Mouse (Mus musculus) hindbrain, embryonic 13.5 days (tissue): ENCODE data around the gene Vti1a. TPM values are rescaled to one million over a fixed set of nuclear protein-coding genes. Genes with fewer than 3 reads are reported as not detected.

Experiments
- ATAC-seq: fragments of 200-750 bp; cut with Nextera tagmentation; 2 replicates; pipeline ENCODE4 v1.8.0; 2017; ENCODE audit warnings: moderate TSS enrichment; ENCODE audit not compliant: low FRiP score
- H3K27ac ChIP-seq: fragments of 300-500 bp; sonication (generic); 2 replicates; pipeline ENCODE4 v1.5.1; 2015; ENCODE audit warnings: inconsistent platforms, mild to moderate bottlenecking, moderate library complexity
- H3K27me3 ChIP-seq: fragments of 300-500 bp; sonication (generic); 2 replicates; pipeline ENCODE4 v1.6.1; 2015; ENCODE audit warnings: mild to moderate bottlenecking, inconsistent platforms
- H3K36me3 ChIP-seq: fragments of 300-500 bp; sonication (generic); 2 replicates; pipeline ENCODE4 v1.6.1; 2015; ENCODE audit warnings: mild to moderate bottlenecking, inconsistent platforms
- H3K4me1 ChIP-seq: fragments of 300-500 bp; sonication (generic); replicated peaks from 2 replicates; pipeline ENCODE4 v1.6.1; 2015; ENCODE audit warnings: inconsistent platforms
- H3K4me2 ChIP-seq: fragments of 300-500 bp; sonication (generic); 2 replicates; pipeline ENCODE4 v1.6.1; 2015; ENCODE audit warnings: inconsistent platforms, mild to moderate bottlenecking, moderate library complexity
- H3K4me3 ChIP-seq: fragments of 300-500 bp; sonication (generic); 2 replicates; pipeline ENCODE4 v1.5.1; 2015; ENCODE audit warnings: mild to moderate bottlenecking, inconsistent platforms
- H3K9ac ChIP-seq: fragments of 300-500 bp; sonication (generic); 2 replicates; pipeline ENCODE4 v1.6.1; 2015; ENCODE audit warnings: mild to moderate bottlenecking, inconsistent platforms
- H3K9me3 ChIP-seq: fragments of 300-500 bp; sonication (generic); 2 replicates; pipeline ENCODE4 v1.6.1; 2016; ENCODE audit warnings: inconsistent platforms
- WGBS: fragments of 180-500 bp; shearing (Covaris S2); methylation state at CpG from one replicate; pipeline ENCODE4 v1.1.7; 2015; 5-methylcytosine and 5-hydroxymethylcytosine counted together
- polyA plus RNA-seq: library from polyadenylated mRNA; unstranded; fragments of >200 nt; fragmentation: Nextera tagmentation; extraction: Ambion mirVana; gene quantifications from 2 replicates; pipeline ENCODE4 v1.2.1, GENCODE M21; 2015

The Vti1a gene
- polyA plus RNA-seq, 1 experiment from 2014 or later: 30.1 TPM

DNA sequence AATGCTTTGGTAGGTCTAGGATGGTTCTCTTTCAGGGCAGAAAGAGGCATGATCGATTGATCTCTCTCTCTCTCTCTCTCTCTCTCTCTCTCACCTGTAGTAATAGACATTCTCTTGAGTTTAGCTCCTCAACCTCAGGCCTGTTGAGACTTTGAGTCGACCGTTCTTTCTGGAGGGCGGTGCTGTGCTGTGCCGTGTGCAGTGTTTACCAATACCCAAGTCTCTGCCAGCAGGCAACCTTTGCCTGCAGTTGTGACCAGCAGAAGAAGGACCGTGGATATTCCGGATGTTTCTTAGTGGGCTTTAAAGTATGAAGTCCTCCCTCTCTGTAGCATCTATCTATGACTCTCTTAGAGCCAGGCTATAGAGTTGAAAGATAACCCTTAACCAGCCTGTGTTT lies 26.3 kb downstream of the Vti1a start:
- Histone ChIP-seq H3K4me3 (no peak overlapping the region), H3K27ac (no peak overlapping the region), H3K4me2 (no peak overlapping the region), H3K27me3 (no peaks in the 10 kb centered on the region), H3K9me3 (no peaks in the 10 kb centered on the region), H3K4me1 (no peaks in the 10 kb centered on the region), H3K36me3 (no peaks in the 10 kb centered on the region), H3K9ac (no peak overlapping the region)
- WGBS: 95% methylated on average over 7 of the region's 7 CpGs
- no peak for ATAC-seq

DNA sequence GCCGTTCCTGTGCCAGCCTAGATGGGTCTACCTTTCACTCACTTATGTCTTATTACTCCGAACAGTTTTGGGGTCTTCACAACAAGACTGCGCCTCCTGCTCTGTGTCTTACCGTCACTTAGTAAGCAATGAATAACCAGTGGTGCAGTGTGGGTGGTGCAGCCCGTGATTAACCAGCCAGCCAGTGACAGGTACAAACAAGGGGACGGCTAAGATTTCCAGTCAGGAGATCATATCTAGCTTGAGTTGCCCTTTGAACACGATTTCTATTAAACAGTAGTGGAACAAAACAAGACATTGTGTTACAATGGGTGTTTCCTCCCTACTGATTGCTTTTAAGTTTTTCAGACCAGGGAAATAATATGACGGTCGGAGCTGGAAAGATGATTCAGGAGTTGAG lies 27.2 kb downstream of the Vti1a start:
- Histone ChIP-seq H3K4me2 (no peak overlapping the region), H3K9ac (no peak overlapping the region), H3K36me3 (no peaks in the 10 kb centered on the region), H3K9me3 (no peaks in the 10 kb centered on the region), H3K27me3 (no peaks in the 10 kb centered on the region), H3K4me3 (no peak overlapping the region), H3K27ac (no peak overlapping the region), H3K4me1 (no peaks in the 10 kb centered on the region)
- 86% methylated on average over 9 of the region's 9 CpGs for WGBS
- no peak for ATAC-seq

DNA sequence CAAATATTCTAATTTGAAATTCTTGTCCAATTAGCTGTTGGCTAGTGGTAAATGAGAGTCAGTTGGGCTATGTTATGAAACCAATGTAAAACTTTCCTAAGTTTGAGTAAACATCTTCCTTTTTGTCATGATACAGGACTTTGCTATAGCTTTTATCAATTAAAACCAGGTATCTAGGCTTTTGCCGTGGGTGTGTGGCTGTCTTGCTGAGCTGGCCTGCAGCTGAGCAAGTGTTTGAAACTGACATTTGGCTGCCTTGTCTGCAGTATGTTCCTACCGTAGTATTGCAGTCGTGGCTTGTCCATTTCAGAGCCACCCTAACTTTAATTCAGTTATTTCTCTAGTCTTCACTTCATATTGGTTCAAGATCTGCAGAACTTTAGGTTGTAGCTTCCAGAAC lies 32.1 kb downstream of the Vti1a start:
- H3K4me3 ChIP-seq: no peak overlapping the region
- H3K9me3 ChIP-seq: no peaks in the 10 kb centered on the region
- no peaks in the 10 kb centered on the region for H3K27me3 ChIP-seq
- ATAC-seq: no peak
- no peak overlapping the region for H3K9ac ChIP-seq
- H3K36me3 ChIP-seq: no peaks in the 10 kb centered on the region
- H3K4me2 ChIP-seq: no peak overlapping the region
- WGBS: 92% methylated on average over 3 of the region's 3 CpGs
- 0 out of 2 replicates have a peak, but pooled peaks cover 13% of the 10 kb centered on the region for H3K4me1 ChIP-seq
- no peak overlapping the region for H3K27ac ChIP-seq

DNA sequence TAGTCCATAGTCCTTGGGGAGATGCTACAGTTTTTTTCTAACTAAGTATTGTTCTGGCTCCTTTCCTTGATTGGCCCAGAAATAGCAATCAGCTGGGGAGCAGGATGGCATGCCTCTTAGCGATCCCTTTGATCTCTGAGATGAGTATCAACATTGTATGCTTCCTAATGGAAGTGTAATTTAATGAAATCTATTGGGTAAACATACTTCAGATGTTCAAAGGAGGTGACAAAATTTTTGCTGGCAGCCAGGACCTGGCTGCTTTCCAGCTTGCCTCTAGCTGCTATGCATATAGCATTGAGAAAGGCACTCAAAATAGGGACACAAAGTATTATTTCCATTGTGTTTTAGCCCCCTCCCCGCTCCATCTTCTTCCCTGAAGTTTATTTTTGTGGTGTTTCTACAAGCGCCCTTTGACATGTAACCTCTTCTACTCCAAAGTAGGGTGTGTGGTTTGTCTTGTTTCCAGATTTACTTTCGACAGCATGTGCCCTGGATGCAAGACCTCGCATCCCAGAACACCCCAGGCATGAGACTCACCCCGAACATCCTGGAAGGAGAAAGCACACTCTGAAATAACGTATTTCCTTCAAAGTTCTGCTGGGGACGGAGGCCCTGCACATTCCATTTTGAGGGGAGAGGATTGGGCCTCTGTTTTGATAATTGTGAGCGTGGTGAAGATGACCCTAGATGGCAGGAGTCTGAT lies 34.7 kb downstream of the Vti1a start:
- H3K9me3 ChIP-seq: no peaks in the 10 kb centered on the region
- ATAC-seq: no peak
- 82% methylated on average over 9 of the region's 9 CpGs for WGBS
- H3K4me1 ChIP-seq: 0 out of 2 replicates have a peak, but pooled peaks cover 13% of the 10 kb centered on the region
- H3K36me3 ChIP-seq: no peaks in the 10 kb centered on the region
- no peak overlapping the region for H3K4me2 ChIP-seq
- H3K4me3 ChIP-seq: no peak overlapping the region
- H3K27ac ChIP-seq: no peak overlapping the region
- H3K9ac ChIP-seq: no peak overlapping the region
- no peaks in the 10 kb centered on the region for H3K27me3 ChIP-seq

DNA sequence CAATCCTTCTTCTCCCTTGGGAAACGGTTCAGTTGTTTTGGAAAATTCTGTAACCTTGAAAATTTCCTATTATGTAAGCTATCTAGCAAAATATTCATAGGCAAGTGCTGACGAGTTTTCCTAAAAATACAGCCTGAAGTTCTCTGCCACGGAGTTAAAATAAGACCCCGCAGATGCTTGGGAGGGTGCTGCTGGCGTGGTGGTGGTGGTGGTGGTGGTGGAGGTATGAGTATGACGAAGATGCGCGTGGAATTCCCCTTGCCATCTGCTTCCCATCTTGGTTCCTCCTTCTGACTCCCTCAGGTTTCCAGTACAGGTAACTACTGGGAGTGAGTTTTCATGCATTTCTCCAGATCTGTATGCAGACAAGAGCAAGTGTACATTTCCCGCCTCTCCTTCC lies 46.5 kb downstream of the Vti1a start:
- 97% methylated on average over 9 of the region's 9 CpGs for WGBS
- H3K4me3 ChIP-seq: no peak overlapping the region
- no peaks in the 10 kb centered on the region; the same call in 1 of the 2 replicates for H3K36me3 ChIP-seq
- no peak overlapping the region for H3K4me2 ChIP-seq
- H3K9me3 ChIP-seq: no peaks in the 10 kb centered on the region
- H3K27me3 ChIP-seq: no peaks in the 10 kb centered on the region
- no peak for ATAC-seq
- H3K9ac ChIP-seq: no peak overlapping the region
- no peaks in the 10 kb centered on the region for H3K4me1 ChIP-seq
- H3K27ac ChIP-seq: no peak overlapping the region

DNA sequence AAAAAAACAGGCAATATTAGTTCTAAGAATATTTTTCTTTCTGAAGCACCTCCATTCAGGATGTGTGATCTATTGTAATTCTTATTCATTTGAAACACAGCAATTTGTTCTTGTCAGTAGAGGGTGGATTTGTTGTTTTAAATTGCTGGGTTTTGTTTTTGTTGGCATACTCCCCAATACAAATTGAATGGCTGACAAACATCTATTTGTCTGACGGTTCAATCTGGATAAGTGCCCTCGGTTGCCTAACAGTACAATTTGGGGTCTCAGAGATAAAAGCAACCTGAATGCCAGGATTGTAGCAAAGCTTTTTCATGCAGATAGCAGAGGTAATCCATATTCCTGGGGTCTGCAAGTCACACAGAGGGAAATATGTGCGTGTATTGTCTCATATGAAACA lies 53.6 kb downstream of the Vti1a start:
- Histone ChIP-seq H3K9ac (no peak overlapping the region), H3K4me1 (no peaks in the 10 kb centered on the region; the same call in 1 of the 2 replicates), H3K27me3 (no peaks in the 10 kb centered on the region), H3K36me3 (no peaks in the 10 kb centered on the region), H3K9me3 (no peaks in the 10 kb centered on the region), H3K27ac (no peak overlapping the region), H3K4me3 (no peak overlapping the region), H3K4me2 (no peak overlapping the region)
- WGBS: 37% methylated on average over 3 of the region's 3 CpGs
- no peak for ATAC-seq

DNA sequence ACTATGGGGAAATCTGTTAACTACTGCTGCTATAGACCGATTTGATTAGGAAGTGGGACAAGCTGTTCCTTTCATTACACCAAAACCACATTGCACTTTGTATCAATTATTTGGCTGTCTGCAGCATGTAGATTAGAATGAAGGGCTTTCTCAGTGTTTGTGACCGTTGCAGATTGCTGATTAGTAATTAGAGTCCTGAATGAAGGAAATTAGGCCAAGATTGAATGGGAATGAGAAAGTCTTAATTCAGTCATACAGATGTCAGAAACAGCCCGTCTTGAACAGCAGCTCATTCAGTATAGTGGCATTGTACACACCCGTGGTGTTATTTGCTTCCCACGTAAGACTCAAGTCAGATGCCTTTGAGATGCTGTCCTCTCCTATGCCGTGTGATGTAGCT lies 60.2 kb downstream of the Vti1a start:
- WGBS: 46% methylated on average over 6 of the region's 6 CpGs
- no peak overlapping the region for H3K27ac ChIP-seq
- ATAC-seq: no peak

DNA sequence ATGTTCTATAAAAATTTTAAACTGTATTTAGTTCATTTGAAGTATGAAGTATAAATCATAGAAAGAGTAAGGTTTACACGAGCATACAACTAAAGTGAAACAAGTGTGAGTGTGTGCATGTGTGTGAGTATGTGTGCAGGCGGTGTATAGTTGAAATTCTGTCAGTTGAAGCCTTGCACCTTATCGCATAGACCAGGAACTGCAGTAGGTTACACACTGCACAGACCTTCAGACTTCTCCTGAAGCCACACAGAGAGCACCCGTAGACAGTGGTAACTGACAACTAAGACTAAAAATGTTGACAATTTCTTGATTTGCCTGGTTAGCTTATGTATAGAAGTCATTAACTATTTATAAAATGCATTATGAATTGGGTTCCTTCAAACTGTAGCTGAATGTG lies 61.4 kb downstream of the Vti1a start:
- Histone ChIP-seq H3K4me3 (no peak overlapping the region), H3K9me3 (no peaks in the 10 kb centered on the region), H3K4me2 (no peak overlapping the region), H3K27ac (no peak overlapping the region), H3K36me3 (no peaks in the 10 kb centered on the region), H3K9ac (no peak overlapping the region), H3K4me1 (peaks cover 24% of the 10 kb centered on the region), H3K27me3 (no peaks in the 10 kb centered on the region)
- ATAC-seq: no peak
- WGBS: 91% methylated on average over 4 of the region's 4 CpGs

More for the DNA sequence above, 60.2 kb downstream of the Vti1a start:
- Histone ChIP-seq H3K4me3 (no peak overlapping the region), H3K4me2 (no peak overlapping the region), H3K36me3 (no peaks in the 10 kb centered on the region), H3K27me3 (no peaks in the 10 kb centered on the region), H3K9me3 (no peaks in the 10 kb centered on the region), H3K9ac (no peak overlapping the region), H3K4me1 (peaks cover 19% of the 10 kb centered on the region)

DNA sequence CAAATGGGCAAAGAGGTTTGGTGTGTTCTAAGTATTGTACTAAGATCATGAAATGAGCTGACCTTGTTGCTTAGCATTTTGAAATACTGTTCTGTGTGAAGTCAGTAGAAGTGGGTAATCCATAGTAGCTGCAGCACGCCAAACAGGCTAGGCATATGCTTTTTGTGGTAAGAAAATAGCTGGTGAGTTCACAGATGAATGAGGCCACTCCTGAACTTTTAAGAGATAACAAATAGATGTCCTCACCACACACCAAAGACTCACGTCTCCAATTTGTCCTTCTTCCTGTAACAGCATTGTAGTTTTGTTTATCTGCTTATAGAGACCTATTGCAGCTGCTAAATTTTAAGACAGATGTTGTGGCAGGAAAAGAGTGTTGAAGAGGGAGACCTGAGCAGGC lies 62.8 kb downstream of the Vti1a start:
- Histone ChIP-seq H3K27ac (no peak overlapping the region), H3K4me1 (peaks cover 24% of the 10 kb centered on the region)
- 66% methylated on average over 2 of the region's 2 CpGs for WGBS

DNA sequence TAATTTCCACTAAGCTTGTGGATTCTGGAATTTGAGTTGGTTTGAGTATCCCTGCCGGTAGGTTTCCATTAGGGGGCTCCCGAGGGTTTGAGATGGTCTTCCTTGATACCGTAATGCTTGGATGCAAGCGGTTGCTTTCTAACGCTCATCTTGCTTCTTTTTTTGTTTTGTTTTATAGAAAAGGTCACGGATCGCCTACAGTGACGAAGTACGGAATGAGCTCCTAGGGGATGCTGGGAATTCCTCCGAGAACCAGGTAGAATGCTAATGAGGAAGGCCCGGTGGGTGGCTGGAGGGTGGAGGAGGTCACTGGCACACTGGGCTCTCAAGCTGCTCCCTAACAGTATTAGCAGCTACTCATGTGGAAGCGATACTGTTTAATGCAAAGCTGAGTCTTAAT lies 64.7 kb downstream of the Vti1a start:
- ATAC-seq: no peak
- H3K4me2 ChIP-seq: peak overlapping the region; percentile 43
- H3K36me3 ChIP-seq: no peaks in the 10 kb centered on the region
- no peaks in the 10 kb centered on the region for H3K9me3 ChIP-seq
- H3K27ac ChIP-seq: no peak overlapping the region
- no peak overlapping the region for H3K9ac ChIP-seq
- H3K4me1 ChIP-seq: peaks cover 24% of the 10 kb centered on the region
- H3K4me3 ChIP-seq: peak overlapping the region; percentile 21; the same call in 1 of the 2 replicates
- WGBS: 4% methylated on average over 12 of the region's 12 CpGs
- H3K27me3 ChIP-seq: no peaks in the 10 kb centered on the region

More for the DNA sequence above, 62.8 kb downstream of the Vti1a start:
- Histone ChIP-seq H3K36me3 (no peaks in the 10 kb centered on the region), H3K4me3 (no peak overlapping the region), H3K9me3 (no peaks in the 10 kb centered on the region), H3K4me2 (no peak overlapping the region), H3K27me3 (no peaks in the 10 kb centered on the region), H3K9ac (no peak overlapping the region)
- ATAC-seq: no peak

DNA sequence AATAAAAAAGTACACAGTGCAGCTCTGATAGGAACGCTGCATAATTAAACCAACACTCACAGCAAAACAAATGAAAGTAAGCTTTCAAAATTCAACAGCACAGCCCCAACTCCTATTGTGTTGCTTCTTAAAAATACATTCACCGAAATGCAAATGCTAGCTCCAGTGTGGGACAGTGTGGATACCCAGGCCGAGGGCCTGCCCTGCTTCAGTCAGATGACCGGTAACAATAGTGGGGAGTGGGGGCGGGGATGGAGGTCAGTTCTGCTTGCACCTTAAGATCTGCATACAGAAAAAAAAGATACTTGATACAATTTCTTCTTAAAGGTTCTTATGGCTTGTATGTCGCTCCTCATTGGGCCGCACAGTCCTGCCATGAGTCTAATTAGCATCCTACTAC lies 65.2 kb downstream of the Vti1a start:
- H3K4me1 ChIP-seq: peaks cover 20% of the 10 kb centered on the region
- no peaks in the 10 kb centered on the region for H3K27me3 ChIP-seq
- ATAC-seq: no peak
- H3K27ac ChIP-seq: no peak overlapping the region
- H3K4me3 ChIP-seq: no peak overlapping the region
- H3K36me3 ChIP-seq: no peaks in the 10 kb centered on the region
- H3K4me2 ChIP-seq: peak overlapping the region; percentile 43; the same call in 1 of the 2 replicates
- no peak overlapping the region for H3K9ac ChIP-seq
- H3K9me3 ChIP-seq: no peaks in the 10 kb centered on the region
- 41% methylated on average over 7 of the region's 7 CpGs for WGBS

DNA sequence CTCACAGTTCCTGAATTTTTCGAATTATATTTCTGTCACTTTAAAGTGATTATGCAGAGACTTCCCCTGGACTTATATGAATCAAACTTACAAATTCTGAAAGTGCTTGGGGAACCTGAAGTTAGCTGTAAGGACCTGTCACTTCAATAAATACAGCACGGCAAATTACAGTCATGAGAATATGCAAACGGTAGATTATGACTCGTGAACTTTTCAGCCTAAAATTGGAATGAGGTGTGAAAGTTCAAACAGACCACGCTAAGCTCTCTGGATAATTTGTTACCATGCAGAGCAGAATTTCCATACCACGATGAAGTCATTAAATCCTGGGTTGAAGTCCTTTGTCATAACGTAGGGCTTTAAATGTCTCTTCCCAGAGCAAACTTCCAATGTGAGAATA lies 66.7 kb downstream of the Vti1a start:
- Histone ChIP-seq H3K4me3 (no peak overlapping the region), H3K9me3 (no peaks in the 10 kb centered on the region), H3K27me3 (no peaks in the 10 kb centered on the region), H3K4me2 (no peak overlapping the region), H3K9ac (no peak overlapping the region), H3K36me3 (no peaks in the 10 kb centered on the region), H3K4me1 (peaks cover 13% of the 10 kb centered on the region), H3K27ac (no peak overlapping the region)
- 76% methylated on average over 7 of the region's 7 CpGs for WGBS
- ATAC-seq: no peak

DNA sequence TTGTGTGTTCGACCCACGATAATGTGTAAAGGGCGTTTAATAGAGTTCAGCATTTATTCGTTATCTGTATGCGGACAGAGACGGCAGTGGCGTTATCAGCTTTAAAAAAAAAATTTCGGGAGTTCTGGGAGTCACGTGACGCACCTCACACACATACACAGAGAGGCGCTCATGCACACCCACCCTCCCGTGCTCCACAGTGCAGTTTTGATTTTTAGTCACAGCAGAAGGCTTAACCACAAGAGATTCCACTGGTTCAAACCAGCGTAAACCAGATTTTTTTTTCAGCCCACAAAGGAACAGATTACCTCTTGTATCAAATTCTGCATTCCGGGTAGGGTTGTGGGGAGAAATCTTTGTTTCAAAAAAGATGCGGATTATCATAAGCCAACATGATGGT lies 68.5 kb downstream of the Vti1a start:
- ATAC-seq: no peak
- WGBS: 74% methylated on average over 15 of the region's 15 CpGs
- H3K4me2 ChIP-seq: no peak overlapping the region

More for the DNA sequence above, 68.5 kb downstream of the Vti1a start:
- H3K27me3 ChIP-seq: 0 out of 2 replicates have a peak, but pooled peaks cover 2% of the 10 kb centered on the region
- no peak overlapping the region for H3K9ac ChIP-seq
- H3K4me3 ChIP-seq: no peak overlapping the region
- no peaks in the 10 kb centered on the region for H3K36me3 ChIP-seq
- peaks cover 19% of the 10 kb centered on the region for H3K4me1 ChIP-seq
- H3K9me3 ChIP-seq: no peaks in the 10 kb centered on the region
- no peak overlapping the region for H3K27ac ChIP-seq
